Mouse (Mus musculus): ENCODE results near the gene Zfp583.

DNA sequence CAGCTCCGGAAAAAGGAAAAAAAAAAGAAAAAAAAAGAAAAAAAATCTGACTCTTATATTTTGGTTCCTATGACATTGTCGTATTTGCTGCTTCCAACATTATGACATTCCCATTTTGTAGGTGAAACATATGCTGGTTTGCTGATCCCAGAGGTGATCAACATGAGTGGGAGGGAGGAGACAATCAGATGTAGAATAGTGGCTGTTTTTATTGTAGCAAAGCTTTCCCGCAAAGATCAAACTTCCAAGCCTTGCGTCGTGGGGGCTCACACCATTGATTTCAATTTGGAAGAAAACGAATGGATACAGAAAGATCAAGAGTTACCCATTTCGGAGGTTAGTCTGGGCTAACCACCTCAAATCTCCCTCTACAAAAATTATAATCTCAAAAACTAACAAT is 30.7 kb upstream of the Zfp583 start:
- no peak for TF ChIP-seq POLR2A (IDR thresholded peaks at IDR 0.05; ENCODE audit: control insufficient read depth, extremely low read depth, insufficient read depth, low read length, poor library complexity)
- no peak for TF ChIP-seq CTCF (IDR thresholded peaks at IDR 0.05; ENCODE audit: borderline replicate concordance, control insufficient read depth, extremely low read depth, insufficient read depth, low read length, poor library complexity)

Measured in thymus, adult 2 months (tissue).